Mouse (Mus musculus): ENCODE measurements around the gene Doc2b. TPM values are rescaled to one million over a fixed set of nuclear protein-coding genes. Genes with fewer than 3 reads are reported as not detected.

The Doc2b gene
- polyA plus RNA-seq, 1 experiment from 2014 or later = 1.2 TPM

DNA sequence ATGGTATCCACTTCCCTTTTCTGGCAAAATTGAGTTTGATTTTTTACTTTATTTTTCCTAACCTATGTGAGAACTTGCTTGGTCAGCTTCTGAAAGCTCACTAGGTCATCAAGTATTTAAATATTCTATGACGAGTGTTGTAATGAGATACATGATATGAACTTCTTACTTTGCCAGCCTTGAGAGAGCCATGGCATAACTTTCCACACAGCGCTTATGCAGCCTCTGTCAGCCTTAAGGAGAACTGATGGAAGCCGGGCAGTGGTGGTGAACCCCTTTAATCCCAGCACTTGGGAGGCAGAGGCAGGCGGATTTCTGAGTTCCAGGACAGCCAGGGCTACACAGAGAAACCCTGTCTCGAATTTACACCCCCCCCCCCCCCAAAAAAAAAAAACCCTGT, 35.1 kb downstream of the Doc2b start:
- no peak overlapping the region for H3K4me3 ChIP-seq (ENCODE audit: low read depth, low read length)
- WGBS = 92% methylated on average over 5 of the region's 5 CpGs
- no peak overlapping the region for H3K9ac ChIP-seq (ENCODE audit: low read depth, low read length)
- H3K27ac ChIP-seq (replicated peaks; ENCODE audit: low read depth, low read length) = no peak overlapping the region
- DNase-seq (ENCODE audit: low spot score) (no peak), ATAC-seq (ENCODE audit: low read depth) (no peak)
- H3K36me3 ChIP-seq (ENCODE audit: control insufficient read depth, insufficient read depth, low read length) = peaks cover 90% of the 10 kb centered on the region
- H3K4me1 ChIP-seq (ENCODE audit: control insufficient read depth, insufficient read depth, low read length) = no peaks in the 10 kb centered on the region
- no peaks in the 10 kb centered on the region for H3K27me3 ChIP-seq (replicated peaks; ENCODE audit: control insufficient read depth, insufficient read depth, low read length)
- no peak overlapping the region for H3K4me2 ChIP-seq (ENCODE audit: low read depth, low read length)
- H3K9me3 ChIP-seq (ENCODE audit: control insufficient read depth, low read length) = no peaks in the 10 kb centered on the region

DNA sequence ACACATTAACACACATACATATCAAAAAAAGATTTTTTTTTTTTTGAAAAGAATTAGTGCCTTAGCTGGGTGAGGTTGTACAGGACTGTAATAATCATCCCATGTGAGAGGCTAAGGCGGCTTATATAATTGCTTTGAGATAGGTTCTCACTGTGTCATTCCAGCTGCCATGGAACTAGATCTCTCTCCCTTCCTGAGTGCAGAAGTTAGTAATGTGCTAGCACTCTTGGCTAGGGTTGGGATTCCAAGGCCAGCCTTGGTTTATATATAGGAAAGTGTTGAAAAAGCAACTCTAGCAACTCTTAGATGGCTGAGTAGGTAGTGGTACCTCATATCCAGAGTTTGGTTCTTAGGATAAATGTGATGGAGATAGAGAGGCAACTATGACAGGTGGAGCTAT, 37.3 kb downstream of the Doc2b start:
- DNase-seq (ENCODE audit: low spot score) (no peak), ATAC-seq (ENCODE audit: low read depth) (no peak)
- H3K36me3 ChIP-seq (ENCODE audit: control insufficient read depth, insufficient read depth, low read length) = peaks cover 87% of the 10 kb centered on the region
- WGBS = 94% methylated on average over 1 of the region's 1 CpGs
- no peak overlapping the region for H3K9ac ChIP-seq (ENCODE audit: low read depth, low read length)
- no peaks in the 10 kb centered on the region for H3K9me3 ChIP-seq (ENCODE audit: control insufficient read depth, low read length)
- H3K4me3 ChIP-seq (ENCODE audit: low read depth, low read length) = no peak overlapping the region
- no peak overlapping the region for H3K27ac ChIP-seq (replicated peaks; ENCODE audit: low read depth, low read length)
- no peaks in the 10 kb centered on the region for H3K4me1 ChIP-seq (ENCODE audit: control insufficient read depth, insufficient read depth, low read length)
- H3K27me3 ChIP-seq (replicated peaks; ENCODE audit: control insufficient read depth, insufficient read depth, low read length) = no peaks in the 10 kb centered on the region
- no peak overlapping the region for H3K4me2 ChIP-seq (ENCODE audit: low read depth, low read length)

DNA sequence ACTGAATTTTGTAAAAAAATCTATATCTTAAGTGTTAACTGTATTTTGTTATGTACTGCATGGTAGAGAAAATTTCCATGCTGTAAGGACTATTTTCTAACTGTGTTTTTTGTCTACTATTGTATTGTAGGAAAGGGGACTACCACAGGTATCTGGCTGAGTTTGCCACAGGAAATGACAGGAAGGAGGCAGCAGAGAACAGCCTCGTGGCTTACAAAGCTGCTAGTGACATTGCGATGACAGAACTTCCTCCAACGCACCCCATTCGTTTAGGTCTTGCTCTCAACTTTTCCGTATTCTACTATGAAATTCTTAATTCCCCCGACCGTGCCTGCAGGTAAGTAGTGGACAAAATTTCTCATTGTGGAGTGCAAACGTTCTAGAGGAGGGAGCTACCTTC, 39.2 kb downstream of the Doc2b start:
- peaks cover 90% of the 10 kb centered on the region for H3K36me3 ChIP-seq (ENCODE audit: control insufficient read depth, insufficient read depth, low read length)
- no peaks in the 10 kb centered on the region for H3K4me1 ChIP-seq (ENCODE audit: control insufficient read depth, insufficient read depth, low read length)
- ATAC-seq (ENCODE audit: low read depth) (no peak), DNase-seq (ENCODE audit: low spot score) (no peak)
- no peak overlapping the region for H3K27ac ChIP-seq (replicated peaks; ENCODE audit: low read depth, low read length)
- no peak overlapping the region for H3K9ac ChIP-seq (ENCODE audit: low read depth, low read length)
- WGBS = 81% methylated on average over 8 of the region's 8 CpGs
- no peak overlapping the region for H3K4me3 ChIP-seq (ENCODE audit: low read depth, low read length)
- H3K27me3 ChIP-seq (replicated peaks; ENCODE audit: control insufficient read depth, insufficient read depth, low read length) = no peaks in the 10 kb centered on the region
- no peaks in the 10 kb centered on the region for H3K9me3 ChIP-seq (ENCODE audit: control insufficient read depth, low read length)
- no peak overlapping the region for H3K4me2 ChIP-seq (ENCODE audit: low read depth, low read length)

DNA sequence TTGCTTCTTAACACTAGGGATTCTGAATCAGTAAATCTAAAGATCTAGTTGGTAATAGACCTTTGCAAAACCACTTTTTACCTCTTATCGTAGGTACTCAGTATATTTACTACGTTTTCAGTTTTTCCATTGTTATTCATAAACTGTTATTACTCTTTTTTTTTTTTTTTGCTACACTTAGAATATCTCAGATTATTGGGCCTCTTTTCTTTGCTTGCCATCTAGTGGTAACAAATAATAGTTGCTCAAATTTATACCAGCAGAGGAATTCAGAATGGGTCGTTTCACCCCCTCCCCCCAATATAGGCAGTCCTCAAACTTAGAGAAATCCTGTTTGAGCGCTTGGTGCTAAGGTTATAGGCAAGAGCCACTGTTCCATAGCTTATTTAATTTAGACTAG, 44.8 kb downstream of the Doc2b start:
- WGBS = 77% methylated on average over 4 of the region's 4 CpGs
- ATAC-seq (ENCODE audit: low read depth) (no peak), DNase-seq (ENCODE audit: low spot score) (no peak)
- Histone ChIP-seq H3K4me1 (ENCODE audit: control insufficient read depth, insufficient read depth, low read length) (peaks cover 11% of the 10 kb centered on the region), H3K9ac (ENCODE audit: low read depth, low read length) (no peak overlapping the region), H3K4me2 (ENCODE audit: low read depth, low read length) (no peak overlapping the region), H3K36me3 (ENCODE audit: control insufficient read depth, insufficient read depth, low read length) (peaks cover 37% of the 10 kb centered on the region), H3K4me3 (ENCODE audit: low read depth, low read length) (no peak overlapping the region), H3K9me3 (ENCODE audit: control insufficient read depth, low read length) (no peaks in the 10 kb centered on the region), H3K27ac (replicated peaks; ENCODE audit: low read depth, low read length) (no peak overlapping the region), H3K27me3 (replicated peaks; ENCODE audit: control insufficient read depth, insufficient read depth, low read length) (no peaks in the 10 kb centered on the region)

DNA sequence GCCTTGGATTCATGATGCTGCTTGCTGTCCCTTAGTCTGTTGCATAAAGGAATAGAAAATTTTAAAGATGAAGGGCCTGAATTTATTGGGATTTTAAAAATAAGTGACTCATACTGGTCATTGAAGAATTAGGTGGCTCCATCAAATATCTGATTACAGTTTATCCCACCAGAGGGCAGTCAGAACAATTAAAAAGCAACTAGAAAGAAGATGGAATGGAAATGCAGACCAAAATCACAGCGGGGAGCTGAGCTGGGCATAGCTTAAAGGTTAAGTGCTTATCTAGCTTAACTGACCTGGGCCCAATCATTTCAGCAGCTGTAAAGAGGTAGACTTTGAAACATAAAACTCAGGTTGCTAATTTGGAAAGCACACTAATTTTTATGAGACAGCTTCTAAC, 45.3 kb downstream of the Doc2b start:
- Histone ChIP-seq H3K27ac (replicated peaks; ENCODE audit: low read depth, low read length) (no peak overlapping the region), H3K9ac (ENCODE audit: low read depth, low read length) (no peak overlapping the region), H3K36me3 (ENCODE audit: control insufficient read depth, insufficient read depth, low read length) (peaks cover 32% of the 10 kb centered on the region), H3K4me3 (ENCODE audit: low read depth, low read length) (no peak overlapping the region), H3K27me3 (replicated peaks; ENCODE audit: control insufficient read depth, insufficient read depth, low read length) (no peaks in the 10 kb centered on the region), H3K4me2 (ENCODE audit: low read depth, low read length) (no peak overlapping the region), H3K4me1 (ENCODE audit: control insufficient read depth, insufficient read depth, low read length) (peaks cover 14% of the 10 kb centered on the region), H3K9me3 (ENCODE audit: control insufficient read depth, low read length) (no peaks in the 10 kb centered on the region)
- ATAC-seq (ENCODE audit: low read depth) (no peak), DNase-seq (ENCODE audit: low spot score) (no peak)
- 82% methylated on average over 1 of the region's 1 CpGs for WGBS

DNA sequence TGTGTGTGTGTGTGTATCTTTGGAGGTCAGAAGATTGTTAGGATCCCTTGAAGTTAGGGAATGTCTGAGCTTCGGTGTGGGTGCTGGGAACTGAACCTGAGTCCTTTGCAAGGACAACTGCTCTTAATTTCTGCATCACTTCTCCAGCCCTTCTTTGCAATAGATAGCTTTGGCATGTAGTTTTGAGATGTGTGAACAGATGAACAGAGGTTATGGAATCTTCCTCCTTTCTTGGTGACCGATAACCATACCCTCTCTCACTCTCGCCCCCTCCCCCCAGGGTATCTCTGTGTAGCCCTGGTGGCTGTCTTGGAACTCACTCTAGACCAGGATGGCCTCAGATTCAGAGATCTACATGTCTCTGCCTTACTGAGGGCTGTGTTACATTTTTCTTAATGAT, 51.1 kb downstream of the Doc2b start:
- H3K4me3 ChIP-seq (ENCODE audit: low read depth, low read length) = no peak overlapping the region
- DNase-seq (ENCODE audit: low spot score) (no peak), ATAC-seq (ENCODE audit: low read depth) (no peak)
- WGBS = 85% methylated on average over 3 of the region's 3 CpGs
- no peak overlapping the region for H3K9ac ChIP-seq (ENCODE audit: low read depth, low read length)
- peaks cover 14% of the 10 kb centered on the region for H3K36me3 ChIP-seq (ENCODE audit: control insufficient read depth, insufficient read depth, low read length)
- H3K27me3 ChIP-seq (replicated peaks; ENCODE audit: control insufficient read depth, insufficient read depth, low read length) = no peaks in the 10 kb centered on the region
- H3K4me1 ChIP-seq (ENCODE audit: control insufficient read depth, insufficient read depth, low read length) = peaks cover 29% of the 10 kb centered on the region
- no peak overlapping the region for H3K4me2 ChIP-seq (ENCODE audit: low read depth, low read length)
- no peak overlapping the region for H3K27ac ChIP-seq (replicated peaks; ENCODE audit: low read depth, low read length)
- no peaks in the 10 kb centered on the region for H3K9me3 ChIP-seq (ENCODE audit: control insufficient read depth, low read length)

DNA sequence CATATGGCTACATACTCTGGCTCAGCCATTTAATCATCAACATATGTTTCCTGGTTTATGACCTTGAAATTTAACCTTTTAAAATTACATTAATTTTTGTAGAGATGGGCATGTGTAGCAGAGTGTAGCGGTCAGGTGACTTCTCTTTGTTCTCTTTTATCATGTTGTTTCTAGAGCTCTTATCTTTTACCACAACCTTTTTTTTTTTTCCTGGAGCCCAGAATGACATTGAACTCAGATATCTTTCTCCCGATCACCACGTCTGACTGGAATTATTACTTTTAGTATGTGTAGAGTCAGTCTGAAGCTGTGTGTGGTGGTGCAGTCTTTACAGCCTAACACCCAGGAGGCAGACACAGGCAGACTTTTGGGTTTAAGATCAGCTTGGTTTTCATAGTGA, 54.2 kb downstream of the Doc2b start:
- H3K27me3 ChIP-seq (replicated peaks; ENCODE audit: control insufficient read depth, insufficient read depth, low read length) = no peaks in the 10 kb centered on the region
- peaks cover 41% of the 10 kb centered on the region for H3K36me3 ChIP-seq (ENCODE audit: control insufficient read depth, insufficient read depth, low read length)
- no peak overlapping the region for H3K27ac ChIP-seq (replicated peaks; ENCODE audit: low read depth, low read length)
- 58% methylated on average over 3 of the region's 3 CpGs for WGBS
- peaks cover 30% of the 10 kb centered on the region for H3K4me1 ChIP-seq (ENCODE audit: control insufficient read depth, insufficient read depth, low read length)
- H3K9me3 ChIP-seq (ENCODE audit: control insufficient read depth, low read length) = no peaks in the 10 kb centered on the region
- H3K4me3 ChIP-seq (ENCODE audit: low read depth, low read length) = no peak overlapping the region
- no peak for DNase-seq (ENCODE audit: low spot score)
- no peak for ATAC-seq (ENCODE audit: low read depth)
- H3K9ac ChIP-seq (ENCODE audit: low read depth, low read length) = no peak overlapping the region
- H3K4me2 ChIP-seq (ENCODE audit: low read depth, low read length) = no peak overlapping the region

DNA sequence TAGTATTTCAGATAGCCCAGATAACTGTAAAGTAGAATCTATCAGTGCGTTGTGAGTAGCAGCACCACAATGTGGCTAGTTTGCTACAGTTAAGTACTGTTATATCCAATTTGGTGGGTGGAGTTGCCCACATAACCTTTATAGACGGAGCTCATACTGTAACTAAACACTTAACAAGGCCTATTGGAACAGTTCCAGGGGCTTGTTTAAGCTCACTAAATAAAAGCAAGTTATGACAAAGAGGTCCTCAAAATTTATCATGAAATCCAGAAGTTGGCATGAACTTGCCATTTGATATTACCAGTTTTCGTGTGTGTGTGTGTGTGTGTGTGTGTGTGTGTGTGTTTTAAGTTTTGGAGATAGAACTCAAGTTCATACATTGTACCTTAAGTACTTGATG, 55.6 kb downstream of the Doc2b start:
- ATAC-seq (ENCODE audit: low read depth) (no peak), DNase-seq (ENCODE audit: low spot score) (peak; percentile 71)
- H3K9me3 ChIP-seq (ENCODE audit: control insufficient read depth, low read length) = no peaks in the 10 kb centered on the region
- H3K4me2 ChIP-seq (ENCODE audit: low read depth, low read length) = no peak overlapping the region
- H3K9ac ChIP-seq (ENCODE audit: low read depth, low read length) = no peak overlapping the region
- H3K4me1 ChIP-seq (ENCODE audit: control insufficient read depth, insufficient read depth, low read length) = peaks cover 35% of the 10 kb centered on the region
- no peak overlapping the region for H3K27ac ChIP-seq (replicated peaks; ENCODE audit: low read depth, low read length)
- H3K36me3 ChIP-seq (ENCODE audit: control insufficient read depth, insufficient read depth, low read length) = peaks cover 41% of the 10 kb centered on the region
- WGBS = 50% methylated on average over 3 of the region's 3 CpGs
- H3K27me3 ChIP-seq (replicated peaks; ENCODE audit: control insufficient read depth, insufficient read depth, low read length) = no peaks in the 10 kb centered on the region
- no peak overlapping the region for H3K4me3 ChIP-seq (ENCODE audit: low read depth, low read length)

DNA sequence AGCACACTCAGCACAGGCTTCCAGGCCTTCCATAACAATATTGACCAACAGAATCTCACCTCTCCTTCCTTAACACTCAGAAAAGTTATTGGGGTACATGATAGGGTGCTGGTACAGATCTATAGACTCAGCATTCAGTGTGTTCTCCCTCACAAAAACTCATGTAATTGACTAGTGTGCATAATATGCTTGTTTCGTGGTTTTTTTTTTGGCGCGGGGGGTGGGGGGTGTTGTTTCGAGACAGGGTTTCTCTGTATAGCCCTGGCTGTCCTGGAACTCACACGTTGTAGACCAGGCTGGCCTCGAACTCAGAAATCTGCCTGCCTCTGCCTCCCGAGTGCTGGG, 57.4 kb downstream of the Doc2b start:
- peaks cover 42% of the 10 kb centered on the region for H3K4me1 ChIP-seq (ENCODE audit: control insufficient read depth, insufficient read depth, low read length)
- DNase-seq (ENCODE audit: low spot score) (no peak), ATAC-seq (ENCODE audit: low read depth) (no peak)
- peaks cover 41% of the 10 kb centered on the region for H3K36me3 ChIP-seq (ENCODE audit: control insufficient read depth, insufficient read depth, low read length)
- no peak overlapping the region for H3K9ac ChIP-seq (ENCODE audit: low read depth, low read length)
- H3K9me3 ChIP-seq (ENCODE audit: control insufficient read depth, low read length) = no peaks in the 10 kb centered on the region
- H3K4me2 ChIP-seq (ENCODE audit: low read depth, low read length) = no peak overlapping the region
- H3K4me3 ChIP-seq (ENCODE audit: low read depth, low read length) = no peak overlapping the region
- no peaks in the 10 kb centered on the region for H3K27me3 ChIP-seq (replicated peaks; ENCODE audit: control insufficient read depth, insufficient read depth, low read length)
- 95% methylated on average over 7 of the region's 7 CpGs for WGBS
- no peak overlapping the region for H3K27ac ChIP-seq (replicated peaks; ENCODE audit: low read depth, low read length)

Data from embryonic facial prominence, embryonic 14.5 days (tissue).